Mouse (Mus musculus) urinary bladder, postnatal 4 days (tissue): ENCODE results near the gene Ppargc1a.

Experiments
- DNase-seq, 2 experiments: peaks; one replicate each; pipeline ENCODE4 v3.0.0; 2021 to 2022; ENCODE audit warnings: low spot score in 2 of 2

The Ppargc1a gene

DNA sequence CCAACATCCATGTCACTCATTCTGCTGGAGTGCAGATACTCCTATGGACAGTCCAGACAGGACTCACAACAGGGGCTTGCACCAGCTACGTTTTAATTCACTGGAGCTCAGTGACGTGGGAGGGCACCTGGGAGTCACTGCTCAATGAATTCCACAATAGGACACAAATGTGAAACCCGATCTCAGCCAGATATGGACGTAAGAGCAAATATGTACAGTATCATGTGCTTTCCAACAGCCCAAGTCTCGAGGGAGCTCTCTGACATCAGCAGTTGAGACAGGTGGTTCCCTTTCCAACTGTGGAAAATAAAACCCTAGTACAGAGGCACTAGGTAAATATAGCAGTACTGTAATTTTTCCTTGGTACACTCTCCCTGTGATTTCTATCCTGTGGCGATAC, at the start of gene Ppargc1a:
TSS of gene Ppargc1a (minus strand) at position 68 of the 400 bp plus-strand sequence.
- no peak for DNase-seq

DNA sequence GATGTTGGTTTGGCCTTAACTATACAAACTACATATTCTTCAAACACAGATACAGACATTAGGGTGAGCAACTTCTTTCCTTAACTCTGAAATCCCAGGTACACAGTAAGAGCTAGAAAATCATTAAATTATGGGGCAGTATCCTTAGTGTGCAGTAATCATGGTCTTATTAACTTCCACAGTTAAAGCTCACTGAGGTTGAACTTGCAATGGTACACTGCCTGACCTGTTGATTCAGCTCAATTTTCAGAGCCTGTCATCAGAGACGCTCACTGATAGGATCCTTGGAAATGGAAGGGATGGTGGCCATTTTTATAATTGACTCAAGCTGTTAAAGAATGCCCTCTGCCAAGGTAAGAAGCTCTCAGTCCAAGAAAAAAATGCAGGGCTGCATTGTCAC, 49.4 kb upstream of the Ppargc1a start:
- DNase-seq, result no peak

DNA sequence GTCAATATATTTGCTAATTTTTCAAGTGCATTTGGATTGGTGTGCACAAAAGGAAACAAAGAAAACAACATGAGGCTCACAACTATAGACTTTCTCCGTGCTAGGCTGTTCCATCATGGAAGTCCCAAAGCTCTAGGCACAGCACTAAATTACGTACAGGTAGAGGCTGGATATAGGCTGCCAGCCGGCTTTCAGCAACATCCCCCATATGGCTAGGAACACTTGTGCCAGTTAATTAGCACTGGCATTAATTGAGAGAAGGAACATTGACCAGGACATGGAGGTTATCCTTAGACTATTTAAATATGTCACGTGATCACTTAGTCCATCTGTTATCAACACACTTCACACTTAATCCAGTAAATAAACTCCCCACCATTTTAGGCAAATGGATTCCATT, 44.5 kb upstream of the Ppargc1a start:
- DNase-seq, result no peak

DNA sequence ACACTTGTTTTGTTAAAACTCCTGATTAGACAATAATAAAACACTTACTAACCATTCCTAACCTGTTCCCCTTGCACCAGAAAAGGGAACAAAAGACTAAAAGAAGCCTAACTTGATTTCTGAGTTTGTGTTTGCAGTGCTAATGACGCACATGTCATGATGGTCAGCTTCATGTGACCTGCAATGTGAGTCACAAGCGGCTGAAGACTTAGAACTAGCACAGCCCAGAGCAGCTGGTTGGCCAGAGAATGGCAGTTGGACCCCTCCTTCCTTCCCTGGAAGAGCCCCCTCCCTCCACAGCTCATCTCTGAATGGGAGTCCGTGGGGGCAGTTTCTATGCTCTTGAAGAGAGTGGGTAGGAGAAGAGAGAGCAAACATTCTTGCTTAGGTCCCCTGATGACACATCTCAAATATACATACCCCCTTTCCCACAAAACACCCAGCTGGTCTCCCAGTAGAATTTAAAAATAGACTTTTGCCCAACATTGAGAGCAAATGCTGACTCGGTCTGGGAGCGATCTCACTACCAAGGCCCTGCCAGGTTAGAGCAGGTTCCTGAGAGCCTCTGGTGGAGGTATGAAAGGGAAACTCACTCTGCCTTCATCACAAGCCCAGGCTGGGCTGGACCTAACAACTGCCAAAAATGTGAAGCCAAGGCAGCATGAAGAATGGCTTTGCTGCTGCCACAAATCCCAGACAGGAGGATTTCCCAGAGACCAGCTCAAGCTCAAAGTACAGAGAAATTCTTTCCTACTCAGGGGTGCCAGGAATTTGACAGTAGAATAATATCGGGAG, 40.4 kb upstream of the Ppargc1a start:
- DNase-seq, result no peak

DNA sequence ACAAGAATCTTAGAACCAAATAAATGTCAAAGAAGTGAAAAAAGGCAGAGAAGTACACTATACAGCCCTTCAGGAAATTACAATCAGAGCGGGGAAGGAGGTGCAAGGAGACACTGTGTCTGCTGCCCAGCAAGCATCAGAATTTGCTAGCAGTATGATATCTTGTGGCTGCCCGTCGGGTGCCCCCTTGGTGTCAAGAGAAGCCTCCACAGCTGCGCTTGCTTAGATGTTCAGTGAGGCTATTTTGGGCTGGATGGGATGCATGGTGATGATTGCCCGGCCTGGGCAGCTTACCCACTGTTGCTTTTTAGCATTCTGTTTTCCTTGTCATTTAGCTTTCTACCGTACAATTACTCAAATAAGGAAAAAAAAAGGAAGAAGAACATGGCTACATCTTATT, 32.0 kb upstream of the Ppargc1a start:
- no peak for DNase-seq

DNA sequence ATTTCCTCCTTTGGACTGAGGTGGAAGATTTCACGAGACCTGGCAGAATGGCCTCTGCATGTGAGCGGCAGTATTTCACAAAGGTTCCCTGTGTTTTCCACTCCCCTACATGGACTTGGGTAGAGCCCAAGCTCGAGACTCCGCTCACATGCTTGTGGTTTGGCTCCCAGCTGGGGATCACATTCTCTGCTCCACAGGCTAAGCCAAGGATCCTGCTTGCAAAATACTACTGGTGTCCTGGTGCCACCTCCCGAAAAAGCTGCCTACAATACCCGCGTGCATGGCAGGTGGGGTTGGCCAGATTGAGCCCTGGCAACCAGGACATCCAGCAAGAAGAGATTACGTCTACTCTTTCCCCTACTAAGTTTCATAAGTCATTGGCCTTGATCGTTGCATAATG, 28.1 kb upstream of the Ppargc1a start:
- DNase-seq, result no peak

DNA sequence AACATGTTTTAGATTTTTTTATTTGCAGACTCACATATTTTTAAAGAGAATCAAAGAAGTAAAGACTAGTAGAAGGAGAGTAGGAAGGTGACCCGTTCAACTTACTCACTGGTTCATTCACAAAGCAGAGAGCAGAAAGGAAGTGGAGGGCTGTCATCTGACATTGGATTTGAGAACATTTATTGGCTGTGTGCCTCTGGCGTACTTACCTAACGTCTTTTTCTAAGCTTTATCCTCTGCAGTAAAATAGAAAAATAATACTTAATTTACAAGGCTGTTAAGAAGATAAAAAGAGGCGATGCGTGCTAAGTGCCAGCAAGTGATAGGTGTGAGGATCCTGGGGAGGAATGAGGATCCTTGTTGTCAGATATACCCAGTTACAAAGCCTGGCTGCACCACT, 24.7 kb upstream of the Ppargc1a start:
- DNase-seq, result no peak

DNA sequence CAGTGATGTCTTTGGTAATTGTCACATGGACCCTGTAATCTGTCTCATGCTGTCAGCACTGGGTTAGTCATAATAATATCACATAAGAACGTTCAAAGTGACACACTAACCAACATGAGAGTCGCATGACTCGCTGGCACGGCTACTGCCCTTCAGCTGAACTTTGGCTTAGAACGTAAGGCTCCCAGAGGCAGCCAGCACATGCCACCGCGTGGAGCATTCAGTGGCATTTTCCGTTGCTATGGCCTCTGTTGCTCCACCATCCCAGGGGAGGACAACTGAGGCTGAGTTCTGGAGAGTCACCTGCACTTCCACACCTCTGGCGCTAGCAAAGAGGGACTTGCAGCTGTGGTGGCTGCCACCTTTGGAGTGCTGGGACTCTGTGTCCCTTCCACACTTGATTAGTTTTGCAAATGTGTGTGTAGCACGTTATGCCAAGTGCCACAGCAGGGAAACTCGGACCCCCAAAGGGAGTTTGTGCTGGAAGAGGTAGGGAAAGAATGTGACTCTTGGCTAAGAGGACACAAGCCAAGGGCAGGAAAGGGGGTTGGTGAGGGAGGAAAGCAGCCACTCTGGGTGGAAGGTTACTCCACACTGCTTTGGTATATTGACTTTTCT, 24.1 kb upstream of the Ppargc1a start:
- DNase-seq, result no peak

DNA sequence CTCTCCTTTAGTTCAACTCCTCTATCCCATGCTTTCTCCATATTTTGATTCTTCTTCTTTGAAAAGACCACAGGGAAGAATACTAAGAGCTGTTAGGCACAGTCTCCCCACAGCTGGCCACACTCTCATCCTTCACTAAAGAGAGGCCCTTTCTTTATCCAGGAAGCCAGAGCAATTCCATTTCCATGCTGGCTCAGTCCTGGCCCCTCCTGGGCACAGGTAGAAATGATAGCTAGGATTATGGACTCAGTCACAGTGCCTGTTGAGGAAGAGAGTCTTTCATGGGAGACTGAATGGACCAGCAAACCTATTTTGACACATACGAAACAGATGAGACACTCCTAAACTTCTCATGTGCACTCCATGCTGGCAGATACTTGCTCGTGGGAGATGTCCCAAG, 18.7 kb upstream of the Ppargc1a start:
- DNase-seq, result no peak

DNA sequence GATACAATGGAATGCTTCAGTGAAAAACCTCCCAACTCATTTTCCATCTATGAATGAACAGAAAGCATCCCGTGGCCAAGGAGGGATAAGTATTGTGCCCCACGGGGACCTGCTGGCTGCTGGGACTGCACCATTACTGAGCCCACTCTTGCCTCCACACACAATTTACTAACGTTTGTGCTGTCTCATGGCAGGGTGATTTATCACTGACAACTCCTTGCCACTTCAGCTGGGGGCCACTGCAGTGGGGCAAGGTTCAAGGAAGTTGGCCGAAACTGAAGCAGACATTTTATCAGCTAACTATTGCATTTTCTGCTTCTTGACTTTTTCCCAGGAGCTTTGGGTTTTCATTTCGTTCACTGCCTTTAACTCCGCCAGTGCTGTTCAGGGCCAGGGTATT, 17.5 kb upstream of the Ppargc1a start:
- no peak for DNase-seq

DNA sequence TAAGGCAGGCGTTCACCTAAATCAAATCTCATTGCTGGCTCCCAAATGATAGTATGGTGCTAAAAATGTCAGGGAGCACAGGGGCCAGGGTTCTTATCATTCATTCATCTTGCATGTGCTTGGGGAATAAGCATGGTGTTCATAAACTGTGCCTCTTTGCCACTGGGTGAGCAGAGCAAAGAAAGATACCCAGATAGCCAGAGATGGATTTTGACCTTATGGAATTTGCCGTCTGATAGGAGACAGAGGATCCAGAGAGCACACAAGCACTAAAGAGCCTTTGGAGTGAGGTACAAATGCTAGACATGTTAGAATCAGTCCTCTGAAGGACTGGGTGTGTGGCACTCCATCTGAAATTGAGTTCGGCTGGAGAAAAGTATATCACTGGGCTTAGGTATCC, 16.7 kb upstream of the Ppargc1a start:
- DNase-seq, result no peak

DNA sequence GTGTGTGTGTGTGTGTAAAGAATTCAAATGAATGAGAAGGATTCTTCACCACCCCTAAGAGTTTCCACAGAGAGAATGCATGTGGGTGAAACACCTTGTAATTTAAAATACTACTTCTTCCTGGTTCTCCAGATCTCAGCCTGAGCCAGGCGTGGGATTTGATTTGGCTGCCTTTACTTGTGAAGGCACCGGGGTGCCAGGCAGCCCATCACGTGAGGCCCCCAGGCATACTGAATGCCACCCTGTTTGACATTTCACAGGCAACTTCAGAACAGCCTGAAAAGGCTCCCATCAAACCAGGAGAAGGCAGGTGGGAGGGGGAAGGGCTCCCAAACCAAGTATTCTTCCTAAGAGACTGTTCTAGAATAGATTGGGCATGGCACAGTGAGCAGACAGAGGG, 16.1 kb upstream of the Ppargc1a start:
- DNase-seq, result no peak

DNA sequence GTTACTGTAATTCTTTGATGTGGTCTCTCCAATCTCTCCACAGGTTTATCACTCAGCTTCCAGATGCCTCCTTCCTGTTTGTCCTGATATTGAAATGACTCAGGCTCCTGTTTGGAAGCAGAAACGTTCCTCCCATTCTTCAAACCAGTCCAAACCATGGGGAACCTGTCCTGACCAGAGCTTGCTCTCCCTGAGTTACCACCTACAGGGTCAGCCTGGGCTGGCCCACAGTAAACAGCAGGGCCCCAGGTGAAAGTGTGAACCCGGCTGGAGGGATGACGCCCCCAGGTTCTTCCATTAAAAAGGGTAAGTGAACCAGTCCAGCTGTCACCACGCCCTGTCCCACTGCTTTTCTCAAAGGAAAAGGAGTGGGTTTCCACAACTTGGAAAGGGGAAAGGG, 15.5 kb upstream of the Ppargc1a start:
- DNase-seq, result no peak

DNA sequence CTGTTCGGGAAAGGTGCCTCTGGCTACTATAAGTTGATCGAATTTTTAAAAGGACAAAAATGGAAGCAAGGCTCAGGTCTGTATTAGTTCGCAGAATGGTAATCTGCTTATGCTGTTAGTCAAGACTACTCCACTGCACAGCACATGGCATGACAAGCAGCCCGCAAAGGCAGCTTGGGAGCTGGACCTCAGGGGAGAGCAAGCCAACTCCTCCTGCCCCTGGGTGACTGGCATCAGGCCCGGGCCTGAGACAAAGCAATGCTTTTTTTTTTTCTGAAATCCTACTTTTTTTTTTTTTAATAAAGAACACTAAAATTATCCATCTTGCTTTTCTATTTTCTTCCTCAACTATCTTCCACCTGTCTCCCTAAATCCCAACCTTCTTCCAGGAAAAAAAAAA, 15.1 kb upstream of the Ppargc1a start:
- no peak for DNase-seq

DNA sequence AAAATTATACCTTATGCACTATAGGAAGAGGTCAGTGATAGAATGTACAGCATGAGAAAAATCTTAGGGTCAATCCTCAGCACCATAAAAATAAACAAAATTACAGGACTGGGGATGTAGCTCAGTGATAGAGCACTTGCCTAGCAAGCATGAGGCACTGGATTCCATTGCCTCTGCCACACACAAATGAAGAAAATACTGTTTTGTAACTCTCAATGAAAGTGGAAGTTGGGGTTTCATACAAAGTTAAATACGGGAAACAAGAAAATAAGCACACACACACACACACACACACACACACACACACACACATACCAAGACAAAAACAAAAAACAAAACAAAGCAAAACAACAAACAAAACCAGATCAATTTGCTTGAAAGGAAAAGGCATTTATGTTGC, 10.1 kb upstream of the Ppargc1a start:
- DNase-seq, result no peak

DNA sequence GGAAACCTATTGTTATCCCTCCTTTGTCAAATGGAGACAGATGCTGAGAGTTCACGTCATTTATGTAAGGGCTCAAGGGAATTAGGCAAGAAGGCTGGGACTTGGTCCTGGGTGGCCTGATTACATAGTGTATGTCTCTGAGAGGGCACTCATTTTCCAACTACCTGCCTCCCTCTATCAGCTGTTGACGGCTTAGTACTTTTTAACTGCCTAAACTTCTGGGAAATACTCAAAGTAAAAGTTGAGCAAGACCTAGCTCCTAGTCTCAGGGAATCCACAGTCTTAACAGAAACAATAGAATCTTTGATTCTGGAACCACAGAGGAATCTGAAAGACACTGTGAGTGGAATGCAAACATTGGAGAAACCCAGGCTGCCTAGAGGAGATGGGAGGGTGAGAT, 6.2 kb upstream of the Ppargc1a start:
- DNase-seq, result no peak

DNA sequence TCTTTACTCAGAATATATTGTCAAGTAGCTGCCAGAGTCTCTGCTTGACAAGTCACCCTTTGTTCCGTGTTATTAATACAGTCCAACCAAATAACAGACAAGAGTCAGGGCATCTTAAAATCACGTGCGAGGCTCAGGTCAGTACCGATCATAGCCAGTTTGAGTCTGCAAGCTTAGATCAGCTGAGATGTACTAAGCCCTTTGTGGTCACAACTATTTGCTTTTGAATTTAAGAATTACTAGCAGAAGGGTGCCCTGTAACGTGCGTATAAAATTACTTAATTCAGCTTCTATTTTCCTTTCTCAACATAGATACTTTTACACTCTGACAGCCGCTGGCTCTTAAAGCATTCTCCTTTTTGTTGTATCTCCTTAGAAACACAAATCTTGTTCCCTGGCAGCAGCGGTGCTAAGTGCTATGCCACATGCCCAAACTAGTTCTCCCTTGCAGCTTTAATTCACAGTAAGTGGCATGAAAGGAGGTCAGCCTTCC, 718 bp upstream of the Ppargc1a start:
- no peak for DNase-seq

DNA sequence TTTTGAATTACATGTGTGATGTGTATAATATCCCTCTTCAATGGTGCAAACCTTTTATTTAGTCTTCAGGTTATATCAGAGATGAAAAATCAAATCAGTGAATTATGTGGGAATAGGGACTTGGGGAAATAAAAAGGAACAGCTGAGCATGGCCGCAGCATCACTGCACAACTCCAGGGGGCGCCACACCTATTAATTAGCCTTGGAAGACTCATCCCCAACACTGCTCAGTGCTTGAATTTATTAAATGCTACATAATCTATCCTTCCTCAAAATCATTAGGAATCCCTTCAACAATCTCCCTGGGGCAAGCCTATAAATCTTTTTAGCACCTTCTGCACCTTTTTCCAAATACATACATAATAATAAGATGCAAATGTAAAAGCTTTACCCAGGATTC, 1.9 kb downstream of the Ppargc1a start:
- DNase-seq, result no peak

DNA sequence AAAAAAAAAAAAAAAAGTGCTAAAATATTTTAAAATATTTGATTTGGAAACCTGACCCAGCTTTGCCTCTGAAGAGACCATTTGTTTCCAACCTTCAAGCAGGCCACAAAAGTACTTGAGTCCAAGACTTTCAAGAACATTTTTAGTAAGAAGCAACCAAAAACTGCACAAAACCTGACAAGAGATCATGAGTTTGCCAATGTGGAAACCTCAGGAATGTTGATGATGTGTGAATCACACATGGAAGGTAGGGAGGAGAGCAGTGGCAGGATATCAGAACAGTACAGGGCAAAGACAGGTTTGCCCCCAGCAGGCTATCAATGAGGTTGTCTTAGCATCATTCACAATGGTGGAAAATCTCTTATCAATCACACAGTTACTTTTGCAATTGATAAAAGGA, 2.5 kb downstream of the Ppargc1a start:
- no peak for DNase-seq

DNA sequence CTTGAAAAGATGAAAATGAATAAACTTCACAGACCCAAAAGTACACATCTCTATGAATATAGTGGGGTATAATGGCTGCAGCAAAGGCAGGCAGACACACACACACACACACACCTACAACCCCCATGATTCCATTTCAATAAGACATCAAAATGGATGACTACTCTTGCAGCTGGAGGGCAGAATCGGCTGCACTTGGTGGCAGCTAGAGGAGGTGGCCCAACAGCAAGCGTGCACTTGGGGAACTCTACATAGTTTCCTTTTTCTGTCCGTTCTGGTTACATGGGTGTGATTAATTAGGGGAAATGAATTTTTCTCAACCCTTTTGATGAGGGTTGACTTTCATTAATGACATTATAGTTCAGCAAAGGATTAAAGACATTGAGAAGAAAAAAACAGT, 4.0 kb downstream of the Ppargc1a start:
- no peak for DNase-seq

DNA sequence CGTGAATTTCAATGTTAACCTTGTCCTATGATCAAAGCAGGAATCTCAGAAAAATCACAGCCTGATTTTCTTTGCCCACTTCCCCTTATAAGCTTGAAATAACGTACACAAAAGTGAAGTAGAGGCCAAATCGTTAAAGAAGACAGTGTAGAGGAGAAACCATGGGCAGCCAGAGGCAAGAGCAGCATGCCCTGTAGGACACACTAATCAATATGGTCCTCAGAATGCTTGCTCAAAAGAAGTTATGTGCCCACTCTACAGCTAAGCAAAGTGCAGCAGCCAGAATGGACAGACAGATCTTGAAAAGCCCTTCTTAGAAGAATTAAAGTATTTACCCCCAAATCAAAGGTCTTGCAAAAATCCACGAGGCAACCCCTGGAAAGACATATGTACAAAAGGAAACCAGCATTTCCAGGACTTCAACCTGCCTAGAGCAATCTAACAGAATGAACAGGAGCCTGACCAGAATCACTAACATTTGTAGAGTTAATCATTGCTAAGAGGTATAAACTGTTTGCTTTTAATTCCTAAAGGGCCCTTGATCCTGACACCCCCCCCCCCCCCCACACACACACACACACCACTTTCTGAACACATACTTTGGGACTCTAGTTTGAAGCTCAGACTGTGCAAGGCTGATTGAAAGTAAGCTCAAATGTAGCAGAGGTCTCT, 9.8 kb downstream of the Ppargc1a start:
- no peak for DNase-seq

DNA sequence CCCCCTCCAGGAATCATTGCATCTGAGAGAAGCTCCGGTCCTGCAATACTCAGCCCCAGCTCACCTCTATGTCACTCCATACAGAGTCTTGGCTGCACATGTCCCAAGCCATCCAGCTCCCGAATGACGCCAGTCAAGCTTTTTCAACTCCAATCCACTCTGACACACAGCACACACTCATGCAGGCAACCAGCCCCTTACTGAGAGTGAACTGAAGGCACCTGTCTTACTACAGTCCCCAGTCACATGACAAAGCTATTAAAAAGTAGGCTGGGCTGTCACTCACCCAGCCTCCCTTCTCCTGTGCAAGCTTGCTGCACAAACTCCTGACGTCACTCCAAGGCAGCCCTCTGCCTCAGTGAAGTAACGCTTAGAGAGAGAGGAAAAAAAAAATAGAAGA, 13.9 kb downstream of the Ppargc1a start:
- DNase-seq, result no peak

DNA sequence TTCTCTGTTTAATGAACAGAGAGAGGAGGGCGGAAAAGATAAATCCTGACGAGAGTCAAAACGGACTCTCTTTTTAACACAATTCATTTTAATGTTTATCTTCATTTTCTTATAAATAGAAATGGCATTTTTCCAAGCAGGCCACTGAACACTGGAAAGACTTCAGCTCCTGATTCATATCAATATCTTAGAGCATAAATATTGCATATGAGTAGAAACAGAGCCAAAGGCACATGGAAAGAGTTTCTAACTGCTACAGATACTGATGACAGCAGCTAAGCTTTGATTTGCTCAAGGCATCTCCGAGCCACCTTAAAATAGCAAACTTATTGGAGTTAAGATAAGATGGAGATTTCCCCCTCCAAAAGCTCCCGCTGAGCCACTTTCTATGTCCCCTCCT, 14.3 kb downstream of the Ppargc1a start:
- no peak for DNase-seq
